Mouse (Mus musculus) lung, postnatal 0 days (tissue): ENCODE data around the gene Cmss1. TPM values are rescaled to one million over a fixed set of nuclear protein-coding genes. Genes with fewer than 3 reads are reported as not detected.

Experiments used
- ATAC-seq: fragments of 200-750 bp; cut with Nextera tagmentation; 2 replicates; pipeline ENCODE4 v1.8.0; 2017; ENCODE audit warnings: moderate library complexity
- DNase-seq: peaks from one replicate; pipeline ENCODE4 v3.0.0-alpha.2; 2016; ENCODE audit warnings: low spot score
- H3K27ac ChIP-seq: fragments of 300-500 bp; sonication (generic); 2 replicates; pipeline ENCODE4 v1.5.1; 2014; ENCODE audit warnings: antibody characterized with exemption, mild to moderate bottlenecking, low read length, mixed read lengths
- H3K27me3 ChIP-seq: fragments of 300-500 bp; sonication (generic); replicated peaks from 2 replicates; pipeline ENCODE4 v1.6.1; 2014; ENCODE audit warnings: low read length, mixed read lengths; ENCODE audit not compliant: insufficient read depth
- H3K36me3 ChIP-seq: fragments of 300-500 bp; sonication (generic); 2 replicates; pipeline ENCODE4 v1.6.1; 2014; ENCODE audit warnings: low read length, mixed read lengths; ENCODE audit not compliant: insufficient read depth
- H3K4me1 ChIP-seq: fragments of 300-500 bp; sonication (generic); 2 replicates; pipeline ENCODE4 v1.6.1; 2014; ENCODE audit warnings: antibody characterized with exemption, low read depth, low read length, mixed read lengths; ENCODE audit not compliant: insufficient read depth
- H3K4me2 ChIP-seq: fragments of 300-500 bp; sonication (generic); replicated peaks from 2 replicates; pipeline ENCODE4 v1.6.1; 2014; ENCODE audit warnings: low read depth, mild to moderate bottlenecking, low read length, moderate library complexity, mixed read lengths
- H3K4me3 ChIP-seq: fragments of 300-500 bp; sonication (generic); 2 replicates; pipeline ENCODE4 v1.5.1; 2014; ENCODE audit warnings: low read depth, low read length
- H3K9ac ChIP-seq: fragments of 300-500 bp; sonication (generic); replicated peaks from 2 replicates; pipeline ENCODE4 v1.6.1; 2014; ENCODE audit warnings: low read depth, mild to moderate bottlenecking
- H3K9me3 ChIP-seq: fragments of 300-500 bp; sonication (generic); 2 replicates; pipeline ENCODE4 v1.6.1; 2016; ENCODE audit warnings: low read length, mixed read lengths
- CTCF ChIP-seq: IDR thresholded peaks from 2 replicates; pipeline ENCODE4 v1.5.1; 2016; ENCODE audit warnings: antibody characterized with exemption, mild to moderate bottlenecking
- EP300 ChIP-seq: IDR thresholded peaks from 2 replicates; pipeline ENCODE4 v1.6.1; 2016; ENCODE audit warnings: antibody characterized with exemption, mild to moderate bottlenecking, control low read depth
- WGBS: fragments of 180-500 bp; shearing (Covaris S2); extraction: QIAGEN DNeasy Blood & Tissue Kit; methylation state at CpG from one replicate; pipeline ENCODE4 v1.1.7; 2014; 5-methylcytosine and 5-hydroxymethylcytosine counted together
- polyA plus RNA-seq: library from polyadenylated mRNA; unstranded; fragments of >200 nt; fragmentation: Nextera tagmentation; extraction: Ambion mirVana; gene quantifications from 2 replicates; pipeline ENCODE4 v1.2.1, GENCODE M21; 2015

Cmss1 gene
- polyA plus RNA-seq, 1 experiment from 2014 or later, result 23.1 TPM

- Histone ChIP-seq H3K4me3 (no peak overlapping the region), H3K27ac (no peak overlapping the region), H3K4me1 (no peaks in the 10 kb centered on the region; the same call in 1 of the 2 replicates), H3K36me3 (peaks cover 3% of the 10 kb centered on the region; the same call in 1 of the 2 replicates), H3K27me3 (no peaks in the 10 kb centered on the region), H3K9ac (no peak overlapping the region), H3K9me3 (no peaks in the 10 kb centered on the region), H3K4me2 (no peak overlapping the region)
- DNase-seq, result no peak
- WGBS, result 49% methylated on average over 1 of the region's 1 CpGs
- no peak for ATAC-seq
- TF ChIP-seq EP300 (no peak), CTCF (no peak)
Measured at GRCm38 (mm10) chr16:57564807-57565206, 41.9 kb downstream of the Cmss1 start.

- DNase-seq (peak; percentile 83), ATAC-seq (peak; percentile 80)
- Histone ChIP-seq H3K4me1 (no peaks in the 10 kb centered on the region; the same call in 1 of the 2 replicates), H3K9me3 (no peaks in the 10 kb centered on the region), H3K4me3 (no peak overlapping the region), H3K27ac (no peak overlapping the region), H3K27me3 (no peaks in the 10 kb centered on the region), H3K9ac (no peak overlapping the region), H3K36me3 (no peaks in the 10 kb centered on the region), H3K4me2 (no peak overlapping the region)
- no peak; the same call in 1 of the 2 replicates for TF ChIP-seq EP300
- TF ChIP-seq CTCF, result no peak
- WGBS, result 17% methylated on average over 3 of the region's 3 CpGs
Measured at GRCm38 (mm10) chr16:57563453-57563852, 43.2 kb downstream of the Cmss1 start.

GRCm38 (mm10) chr16:57560185-57560584 is 46.5 kb downstream of the Cmss1 start:
- Histone ChIP-seq H3K27me3 (no peaks in the 10 kb centered on the region), H3K4me2 (no peak overlapping the region), H3K9me3 (no peaks in the 10 kb centered on the region), H3K9ac (no peak overlapping the region), H3K4me3 (no peak overlapping the region), H3K27ac (no peak overlapping the region), H3K4me1 (no peaks in the 10 kb centered on the region; the same call in 1 of the 2 replicates), H3K36me3 (no peaks in the 10 kb centered on the region)
- ATAC-seq (no peak), DNase-seq (no peak)
- WGBS, result 81% methylated on average over 1 of the region's 1 CpGs
- TF ChIP-seq CTCF (no peak), EP300 (no peak)

GRCm38 (mm10) chr16:57558258-57558657 is 48.4 kb downstream of the Cmss1 start:
- Histone ChIP-seq H3K27me3 (no peaks in the 10 kb centered on the region), H3K4me1 (peaks cover 4% of the 10 kb centered on the region; the same call in 1 of the 2 replicates), H3K27ac (no peak overlapping the region), H3K4me2 (no peak overlapping the region), H3K9ac (no peak overlapping the region), H3K9me3 (no peaks in the 10 kb centered on the region), H3K36me3 (no peaks in the 10 kb centered on the region), H3K4me3 (no peak overlapping the region)
- ATAC-seq (no peak), DNase-seq (no peak)
- WGBS, result 84% methylated on average over 3 of the region's 3 CpGs
- TF ChIP-seq CTCF (no peak), EP300 (no peak)

- no peaks in the 10 kb centered on the region for H3K36me3 ChIP-seq
- H3K9me3 ChIP-seq, result no peaks in the 10 kb centered on the region
- no peak overlapping the region for H3K27ac ChIP-seq
- no peak overlapping the region for H3K4me2 ChIP-seq
- TF ChIP-seq EP300 (no peak), CTCF (no peak)
- no peak overlapping the region for H3K4me3 ChIP-seq
- ATAC-seq (no peak), DNase-seq (no peak)
- WGBS, result 54% methylated on average over 2 of the region's 2 CpGs
- H3K9ac ChIP-seq, result no peak overlapping the region
- no peaks in the 10 kb centered on the region for H3K27me3 ChIP-seq
- peaks cover 7% of the 10 kb centered on the region; the same call in 1 of the 2 replicates for H3K4me1 ChIP-seq
Measured at GRCm38 (mm10) chr16:57556244-57556643, 50.4 kb downstream of the Cmss1 start.

- Histone ChIP-seq H3K27me3 (no peaks in the 10 kb centered on the region), H3K9me3 (no peaks in the 10 kb centered on the region), H3K4me3 (no peak overlapping the region), H3K9ac (no peak overlapping the region), H3K27ac (no peak overlapping the region), H3K4me2 (no peak overlapping the region), H3K4me1 (peaks cover 7% of the 10 kb centered on the region; the same call in 1 of the 2 replicates), H3K36me3 (no peaks in the 10 kb centered on the region)
- no peak for TF ChIP-seq CTCF
- TF ChIP-seq EP300, result no peak
- 60% methylated on average over 4 of the region's 4 CpGs for WGBS
- DNase-seq (no peak), ATAC-seq (no peak)
Measured at GRCm38 (mm10) chr16:57555667-57556066, 51.0 kb downstream of the Cmss1 start.

- Histone ChIP-seq H3K36me3 (no peaks in the 10 kb centered on the region), H3K27ac (no peak overlapping the region), H3K27me3 (no peaks in the 10 kb centered on the region), H3K4me2 (no peak overlapping the region), H3K9me3 (no peaks in the 10 kb centered on the region), H3K4me3 (no peak overlapping the region), H3K4me1 (peaks cover 7% of the 10 kb centered on the region; the same call in 1 of the 2 replicates), H3K9ac (no peak overlapping the region)
- WGBS, result 86% methylated on average over 6 of the region's 6 CpGs
- DNase-seq, result no peak
- no peak for ATAC-seq
- no peak for TF ChIP-seq EP300
- no peak for TF ChIP-seq CTCF
Measured at GRCm38 (mm10) chr16:57554886-57555400, 51.7 kb downstream of the Cmss1 start.
